Mouse (Mus musculus): ENCODE data around the gene Lrrc4. TPM values are rescaled to one million over a fixed set of nuclear protein-coding genes. Genes with fewer than 3 reads are reported as not detected.

The Lrrc4 gene
- polyA plus RNA-seq, 1 experiment, result 0.06 TPM

DNA sequence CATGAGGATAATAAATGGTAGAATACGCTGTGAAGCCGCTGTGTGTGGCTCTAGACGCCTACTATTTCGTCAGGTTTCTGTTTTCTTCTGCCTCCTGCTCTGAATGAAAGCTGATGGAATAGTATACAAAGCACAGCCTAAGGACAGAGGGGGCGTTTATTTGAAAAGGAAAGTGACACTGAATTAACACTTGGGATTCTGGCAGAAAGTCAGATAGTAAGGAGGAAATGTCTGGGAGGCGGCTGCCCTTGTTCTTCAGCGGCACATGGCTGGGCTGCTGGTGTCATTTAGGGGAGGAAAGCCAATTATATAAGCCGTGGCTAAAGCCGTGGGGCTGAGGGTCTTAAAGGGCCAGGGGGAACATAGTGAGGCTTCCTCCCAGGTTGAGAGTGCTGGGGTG, 36.2 kb downstream of the Lrrc4 start:
- Histone ChIP-seq H3K27me3 (replicated peaks) (no peaks in the 10 kb centered on the region), H3K36me3 (replicated peaks; ENCODE audit: low read length) (peaks cover 76% of the 10 kb centered on the region), H3K4me1 (peaks cover 83% of the 10 kb centered on the region), H3K9me3 (no peaks in the 10 kb centered on the region), H3K4me3 (replicated peaks) (no peak overlapping the region)
- no peak for TF ChIP-seq GATA1 (IDR thresholded peaks at IDR 0.05; ENCODE audit: borderline replicate concordance, low read length)
- no peak for TF ChIP-seq FLI1 (IDR thresholded peaks at IDR 0.05; ENCODE audit: low read length)

DNA sequence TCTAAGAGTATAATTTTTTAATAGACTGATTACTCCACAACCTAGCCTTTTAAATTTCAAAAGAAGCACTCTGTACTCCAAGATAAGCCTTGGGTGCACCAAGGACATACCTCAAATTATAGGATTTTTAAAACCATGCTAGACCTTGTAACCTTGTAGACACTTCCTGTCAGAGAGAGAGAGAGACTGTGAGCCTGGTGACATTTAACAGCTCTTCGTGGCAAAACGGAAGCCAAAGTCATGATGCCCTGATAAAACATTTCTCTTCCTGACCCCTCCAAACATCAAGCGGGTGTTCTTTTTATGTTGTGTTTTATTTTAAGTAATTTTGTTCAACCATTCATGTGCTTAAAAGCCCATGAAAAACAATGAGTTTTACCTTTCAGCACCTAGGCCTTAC, 39.7 kb downstream of the Lrrc4 start:
- TF ChIP-seq GATA1 (IDR thresholded peaks at IDR 0.05; ENCODE audit: borderline replicate concordance, low read length), result no peak
- H3K36me3 ChIP-seq (replicated peaks; ENCODE audit: low read length), result peaks cover 56% of the 10 kb centered on the region

DNA sequence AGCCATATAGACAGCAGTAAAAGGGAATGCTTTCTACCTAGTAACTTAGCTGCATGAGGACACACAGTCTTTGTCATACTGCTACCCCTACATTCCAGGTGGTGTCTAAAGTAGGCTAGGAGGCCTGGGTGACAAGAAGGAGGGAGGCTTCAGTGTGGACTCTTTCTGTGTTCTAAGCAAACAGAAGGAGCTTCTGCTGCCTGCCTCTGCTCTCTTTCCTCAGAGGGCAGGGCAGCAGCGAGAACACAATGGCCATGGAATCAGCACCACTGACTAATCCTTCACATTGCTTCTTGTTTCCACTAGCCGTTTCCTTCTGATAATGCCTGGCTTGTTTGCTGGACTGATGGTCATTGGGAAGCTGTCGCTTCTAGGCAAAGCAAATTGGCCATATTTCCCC, 40.4 kb downstream of the Lrrc4 start:
- TF ChIP-seq FLI1 (IDR thresholded peaks at IDR 0.05; ENCODE audit: low read length), result no peak
- TF ChIP-seq GATA1 (IDR thresholded peaks at IDR 0.05; ENCODE audit: borderline replicate concordance, low read length), result no peak
- no peaks in the 10 kb centered on the region for H3K9me3 ChIP-seq
- H3K36me3 ChIP-seq (replicated peaks; ENCODE audit: low read length), result peaks cover 50% of the 10 kb centered on the region
- H3K4me3 ChIP-seq (replicated peaks), result peak overlapping the region; percentile 73
- H3K27me3 ChIP-seq (replicated peaks), result no peaks in the 10 kb centered on the region
- H3K4me1 ChIP-seq, result peaks cover 91% of the 10 kb centered on the region

More for the DNA sequence above, 39.7 kb downstream of the Lrrc4 start:
- H3K4me1 ChIP-seq, result peaks cover 90% of the 10 kb centered on the region
- H3K27me3 ChIP-seq (replicated peaks), result no peaks in the 10 kb centered on the region
- H3K4me3 ChIP-seq (replicated peaks), result no peak overlapping the region
- no peaks in the 10 kb centered on the region for H3K9me3 ChIP-seq

DNA sequence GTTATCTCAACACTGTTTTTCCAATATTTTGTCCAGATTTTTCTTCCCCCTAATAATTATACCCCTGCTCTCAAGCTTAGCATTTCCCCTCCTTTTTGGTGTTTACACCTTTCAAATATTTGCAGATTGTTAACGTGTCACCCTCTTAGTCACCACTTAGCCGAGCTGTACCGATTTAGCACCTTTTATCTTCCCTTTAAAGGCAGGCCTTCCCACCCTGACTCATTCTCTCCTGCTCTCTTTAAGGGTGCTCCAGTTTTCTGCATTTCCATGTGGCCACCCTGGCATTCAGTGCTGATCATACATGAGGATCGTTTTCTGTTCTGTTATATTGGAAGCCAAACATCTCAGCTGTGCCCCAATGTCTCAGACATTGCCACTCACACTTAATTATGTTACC, 41.9 kb downstream of the Lrrc4 start:
- H3K4me1 ChIP-seq, result peaks cover 95% of the 10 kb centered on the region
- no peaks in the 10 kb centered on the region for H3K9me3 ChIP-seq
- no peaks in the 10 kb centered on the region for H3K27me3 ChIP-seq (replicated peaks)
- TF ChIP-seq FLI1 (IDR thresholded peaks at IDR 0.05; ENCODE audit: low read length) (no peak), GATA1 (IDR thresholded peaks at IDR 0.05; ENCODE audit: borderline replicate concordance, low read length) (no peak)
- H3K4me3 ChIP-seq (replicated peaks), result no peak overlapping the region
- peaks cover 37% of the 10 kb centered on the region for H3K36me3 ChIP-seq (replicated peaks; ENCODE audit: low read length)

DNA sequence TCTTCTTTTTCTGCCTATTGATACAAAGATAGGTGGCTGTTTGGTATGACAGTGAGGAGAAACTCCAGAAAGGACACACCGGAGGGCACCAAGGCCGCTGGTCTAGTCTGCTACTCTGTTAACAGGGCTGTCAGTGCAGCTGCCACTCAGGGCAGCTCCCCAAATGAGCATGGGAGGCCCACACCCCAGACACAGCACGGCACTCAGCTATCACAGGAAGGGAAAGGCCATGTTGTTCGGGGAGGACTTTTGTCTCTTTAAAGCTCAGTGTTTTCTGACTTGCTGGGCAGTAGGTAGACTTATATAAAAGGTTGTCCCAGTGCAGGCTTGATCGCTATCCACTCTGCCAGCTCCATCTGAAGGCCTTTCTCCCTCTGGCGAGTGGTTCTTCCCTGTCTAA, 44.4 kb downstream of the Lrrc4 start:
- Histone ChIP-seq H3K4me3 (replicated peaks) (no peak overlapping the region), H3K36me3 (replicated peaks; ENCODE audit: low read length) (peaks cover 28% of the 10 kb centered on the region), H3K27me3 (replicated peaks) (no peaks in the 10 kb centered on the region), H3K9me3 (no peaks in the 10 kb centered on the region), H3K4me1 (peaks cover 99% of the 10 kb centered on the region)
- TF ChIP-seq FLI1 (IDR thresholded peaks at IDR 0.05; ENCODE audit: low read length) (no peak), GATA1 (IDR thresholded peaks at IDR 0.05; ENCODE audit: borderline replicate concordance, low read length) (no peak)

DNA sequence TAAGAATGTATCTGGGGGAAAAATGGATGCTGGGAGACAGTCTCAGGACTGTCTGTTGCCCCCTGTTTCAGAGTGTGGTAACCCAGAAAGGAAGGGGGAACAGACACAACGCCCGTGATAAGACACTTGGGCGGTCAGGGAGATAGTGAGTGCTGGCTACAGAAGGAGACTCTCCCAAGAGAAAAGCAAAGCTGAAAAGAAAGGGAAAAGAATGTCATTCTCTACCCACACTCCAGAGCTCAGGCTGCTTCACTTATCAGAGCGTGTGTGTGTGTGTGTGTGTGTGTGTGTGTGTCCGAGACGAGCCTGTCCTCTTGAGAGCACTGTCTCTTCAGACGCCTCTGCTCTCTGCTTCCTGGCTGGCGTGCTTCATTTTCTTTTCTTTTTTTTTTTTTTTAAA, 45.8 kb downstream of the Lrrc4 start:
- Histone ChIP-seq H3K9me3 (no peaks in the 10 kb centered on the region), H3K4me3 (replicated peaks) (peak overlapping the region; percentile 65), H3K4me1 (peaks cover 95% of the 10 kb centered on the region), H3K36me3 (replicated peaks; ENCODE audit: low read length) (peaks cover 39% of the 10 kb centered on the region), H3K27me3 (replicated peaks) (no peaks in the 10 kb centered on the region)
- TF ChIP-seq GATA1 (IDR thresholded peaks at IDR 0.05; ENCODE audit: borderline replicate concordance, low read length), result 0 out of 3 replicates have a peak, but pooled peaks have one; percentile 30
- no peak for TF ChIP-seq FLI1 (IDR thresholded peaks at IDR 0.05; ENCODE audit: low read length)

DNA sequence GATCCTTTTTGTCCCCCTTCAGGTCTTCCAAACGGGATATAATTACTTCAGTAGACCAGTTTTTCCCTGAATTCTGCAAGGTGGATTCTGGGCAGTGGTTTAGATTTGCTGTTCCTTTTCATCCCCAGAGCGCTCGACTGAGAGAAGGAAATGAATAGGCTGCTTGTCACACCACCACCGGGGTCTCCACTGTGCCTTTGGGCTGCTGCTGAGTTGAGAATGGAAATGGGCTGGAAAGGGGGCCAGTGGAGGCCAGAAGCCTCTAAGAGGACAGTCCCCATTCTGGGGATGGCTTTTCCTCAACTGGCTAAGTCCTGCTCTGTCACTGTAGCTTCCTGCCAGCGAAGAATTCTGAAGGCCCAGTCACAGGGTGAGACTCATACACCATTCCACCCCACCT, 47.6 kb downstream of the Lrrc4 start:
- Histone ChIP-seq H3K27me3 (replicated peaks) (no peaks in the 10 kb centered on the region), H3K4me3 (replicated peaks) (no peak overlapping the region), H3K9me3 (no peaks in the 10 kb centered on the region), H3K4me1 (peaks cover 78% of the 10 kb centered on the region), H3K36me3 (replicated peaks; ENCODE audit: low read length) (peaks cover 36% of the 10 kb centered on the region)
- no peak for TF ChIP-seq FLI1 (IDR thresholded peaks at IDR 0.05; ENCODE audit: low read length)
- no peak for TF ChIP-seq GATA1 (IDR thresholded peaks at IDR 0.05; ENCODE audit: borderline replicate concordance, low read length)

DNA sequence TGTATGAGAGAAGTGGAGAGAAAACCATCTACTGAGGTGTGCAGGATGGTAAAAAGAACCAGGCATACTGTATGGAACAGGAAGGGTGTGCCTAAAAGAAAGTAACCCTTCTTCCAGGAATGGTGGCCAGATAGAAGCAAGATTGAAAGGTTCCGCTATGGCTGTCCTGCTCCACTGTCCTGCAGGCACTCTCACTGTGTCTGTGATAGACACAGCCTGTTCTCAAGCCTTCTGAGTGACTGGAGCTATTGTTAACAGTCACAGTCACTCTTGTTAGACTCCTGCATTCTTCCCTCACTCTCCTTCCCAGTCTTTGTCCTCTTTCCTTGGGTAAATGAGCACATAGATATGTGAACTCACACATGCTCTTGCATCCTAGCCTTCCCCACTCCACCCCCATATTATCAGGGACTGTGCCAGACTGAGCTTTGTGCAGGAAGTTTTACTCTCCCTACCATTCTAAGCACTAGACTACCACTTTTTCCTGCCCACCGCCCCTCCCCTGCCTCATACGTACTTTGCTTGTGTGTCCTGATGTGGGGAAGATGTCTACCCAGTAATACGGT, 48.4 kb downstream of the Lrrc4 start:
- Histone ChIP-seq H3K36me3 (replicated peaks; ENCODE audit: low read length) (peaks cover 38% of the 10 kb centered on the region), H3K4me1 (peaks cover 70% of the 10 kb centered on the region), H3K9me3 (no peaks in the 10 kb centered on the region), H3K4me3 (replicated peaks) (peak overlapping the region; percentile 60), H3K27me3 (replicated peaks) (no peaks in the 10 kb centered on the region)
- TF ChIP-seq GATA1 (IDR thresholded peaks at IDR 0.05; ENCODE audit: borderline replicate concordance, low read length) (no peak), FLI1 (IDR thresholded peaks at IDR 0.05; ENCODE audit: low read length) (no peak)

DNA sequence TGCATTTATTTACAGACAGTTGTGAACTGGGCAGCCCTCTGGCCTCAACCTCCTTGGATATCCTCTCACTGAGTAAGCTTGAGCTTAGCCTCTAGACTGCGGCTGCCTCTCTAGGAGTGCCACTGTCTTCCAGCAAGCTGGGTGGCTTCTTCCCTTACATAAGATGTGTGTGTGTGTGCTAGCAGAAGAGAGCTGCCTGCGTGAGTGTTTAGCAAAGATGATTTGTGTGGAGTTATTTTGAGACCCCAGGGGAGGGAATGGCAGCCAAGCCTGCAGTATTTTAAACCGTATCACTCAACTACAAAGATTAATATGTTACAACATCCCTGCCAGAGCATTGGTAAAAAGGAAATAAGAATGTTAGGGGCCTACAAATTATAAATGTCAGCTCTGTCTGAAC, 49.9 kb downstream of the Lrrc4 start:
- TF ChIP-seq GATA1 (IDR thresholded peaks at IDR 0.05; ENCODE audit: borderline replicate concordance, low read length) (no peak), FLI1 (IDR thresholded peaks at IDR 0.05; ENCODE audit: low read length) (no peak)
- Histone ChIP-seq H3K27me3 (replicated peaks) (no peaks in the 10 kb centered on the region), H3K9me3 (no peaks in the 10 kb centered on the region), H3K4me3 (replicated peaks) (no peak overlapping the region), H3K36me3 (replicated peaks; ENCODE audit: low read length) (peaks cover 42% of the 10 kb centered on the region), H3K4me1 (peaks cover 56% of the 10 kb centered on the region)

DNA sequence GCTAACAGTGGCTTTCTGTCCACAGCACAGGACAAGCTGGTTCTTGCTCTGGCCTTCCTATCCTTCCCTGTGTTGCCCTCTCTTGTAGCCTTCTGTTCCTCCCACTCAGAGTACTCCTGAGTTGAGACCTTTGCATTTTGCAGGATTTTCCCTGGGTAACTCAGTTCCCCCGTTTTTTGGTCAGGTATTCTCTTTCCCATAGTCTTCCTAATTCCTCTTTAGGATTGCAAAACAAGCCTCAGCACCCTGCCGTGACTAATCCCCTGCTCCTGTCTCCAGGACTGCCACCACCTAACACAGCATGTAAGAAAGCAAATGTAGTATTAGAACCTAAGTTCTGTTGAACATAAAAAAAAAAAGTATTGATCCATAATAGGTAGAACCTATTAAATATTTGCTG, 60.2 kb downstream of the Lrrc4 start:
- peaks cover 67% of the 10 kb centered on the region for H3K36me3 ChIP-seq (replicated peaks; ENCODE audit: low read length)
- H3K9me3 ChIP-seq, result peaks cover 14% of the 10 kb centered on the region
- no peaks in the 10 kb centered on the region for H3K27me3 ChIP-seq (replicated peaks)
- H3K4me3 ChIP-seq (replicated peaks), result no peak overlapping the region
- TF ChIP-seq FLI1 (IDR thresholded peaks at IDR 0.05; ENCODE audit: low read length) (no peak), GATA1 (IDR thresholded peaks at IDR 0.05; ENCODE audit: borderline replicate concordance, low read length) (no peak)
- peaks cover 12% of the 10 kb centered on the region for H3K4me1 ChIP-seq
